Mouse (Mus musculus) heart, embryonic 13.5 days (tissue): ENCODE measurements at regions not wholly inside any gene's neighbourhood (a gene's known extent, or its start where the extent isn't known, plus 50 kb on each side); places are given as distances from the start of the nearest gene placed in this dataset.

Experiments
- ATAC-seq: fragments of 200-750 bp; cut with Nextera tagmentation; 2 replicates; pipeline ENCODE4 v1.8.0; 2017; ENCODE audit warnings: moderate TSS enrichment; ENCODE audit not compliant: insufficient number of reproducible peaks, low FRiP score, low TSS enrichment; ENCODE audit errors: extremely low read depth
- H3K27ac ChIP-seq: fragments of 300-500 bp; sonication (generic); replicated peaks from 2 replicates; pipeline ENCODE4 v1.5.1; 2015; ENCODE audit warnings: moderate library complexity, mild to moderate bottlenecking, inconsistent platforms
- H3K27me3 ChIP-seq: fragments of 300-500 bp; sonication (generic); replicated peaks from 2 replicates; pipeline ENCODE4 v1.6.1; 2015; ENCODE audit warnings: mild to moderate bottlenecking, inconsistent platforms
- H3K36me3 ChIP-seq: fragments of 300-500 bp; sonication (generic); 2 replicates; pipeline ENCODE4 v1.6.1; 2015; ENCODE audit warnings: mild to moderate bottlenecking, inconsistent platforms
- H3K4me1 ChIP-seq: fragments of 300-500 bp; sonication (generic); 2 replicates; pipeline ENCODE4 v1.6.1; 2015; ENCODE audit warnings: inconsistent platforms
- H3K4me2 ChIP-seq: fragments of 300-500 bp; sonication (generic); 2 replicates; pipeline ENCODE4 v1.6.1; 2015; ENCODE audit warnings: inconsistent platforms, mild to moderate bottlenecking, moderate library complexity
- H3K4me3 ChIP-seq: fragments of 300-500 bp; sonication (generic); 2 replicates; pipeline ENCODE4 v1.5.1; 2015; ENCODE audit warnings: moderate library complexity, mild to moderate bottlenecking, inconsistent platforms
- H3K9ac ChIP-seq: fragments of 300-500 bp; sonication (generic); 2 replicates; pipeline ENCODE4 v1.6.1; 2015; ENCODE audit warnings: inconsistent platforms, mild to moderate bottlenecking, moderate library complexity
- H3K9me3 ChIP-seq: fragments of 300-500 bp; sonication (generic); 2 replicates; pipeline ENCODE4 v1.6.1; 2016; ENCODE audit warnings: inconsistent platforms
- WGBS: fragments of 180-500 bp; shearing (Covaris S2); methylation state at CpG from one replicate; pipeline ENCODE4 v1.1.7; 2015; ENCODE audit warnings: mixed read lengths; 5-methylcytosine and 5-hydroxymethylcytosine counted together

- ATAC-seq: no peak
- 69% methylated on average over 6 of the region's 6 CpGs for WGBS
- peak overlapping the region; percentile 16; the same call in 1 of the 2 replicates for H3K4me3 ChIP-seq
Measured at GRCm38 (mm10) chr12:69502706-69503070, 80.1 kb downstream of the Vcpkmt start.

GRCm38 (mm10) chr12:69501783-69502705, 80.8 kb downstream of the Vcpkmt start:
- Histone ChIP-seq H3K4me1 (peaks cover 39% of the 10 kb centered on the region), H3K36me3 (no peaks in the 10 kb centered on the region), H3K4me2 (peak overlapping the region; percentile 56), H3K4me3 (peak overlapping the region; percentile 16; the same call in 1 of the 2 replicates), H3K9me3 (no peaks in the 10 kb centered on the region), H3K27me3 (no peaks in the 10 kb centered on the region), H3K27ac (peak overlapping the region; percentile 90), H3K9ac (peak overlapping the region; percentile 71)
- ATAC-seq: peak; percentile 62; the same call in 1 of the 2 replicates
- 26% methylated on average over 20 of the region's 20 CpGs for WGBS

More at GRCm38 (mm10) chr12:69502706-69503070, 80.1 kb downstream of the Vcpkmt start:
- Histone ChIP-seq H3K9me3 (no peaks in the 10 kb centered on the region), H3K4me1 (peaks cover 32% of the 10 kb centered on the region), H3K27me3 (no peaks in the 10 kb centered on the region), H3K9ac (peak overlapping the region; percentile 71), H3K27ac (peak overlapping the region; percentile 90), H3K4me2 (peak overlapping the region; percentile 56), H3K36me3 (no peaks in the 10 kb centered on the region)

GRCm38 (mm10) chr12:69501346-69501730, 81.5 kb downstream of the Vcpkmt start:
- Histone ChIP-seq H3K4me1 (peaks cover 46% of the 10 kb centered on the region), H3K9me3 (no peaks in the 10 kb centered on the region), H3K36me3 (no peaks in the 10 kb centered on the region), H3K27ac (peak overlapping the region; percentile 90), H3K4me2 (peak overlapping the region; percentile 56), H3K4me3 (no peak overlapping the region), H3K27me3 (no peaks in the 10 kb centered on the region), H3K9ac (0 out of 2 replicates have a peak overlapping the region, but pooled peaks have one; percentile 25)
- WGBS: 34% methylated on average over 2 of the region's 2 CpGs
- no peak for ATAC-seq

GRCm38 (mm10) chr12:69500600-69501345, 82.1 kb downstream of the Vcpkmt start:
- H3K27ac ChIP-seq: peak overlapping the region; percentile 90
- no peak overlapping the region for H3K4me3 ChIP-seq
- no peaks in the 10 kb centered on the region for H3K36me3 ChIP-seq
- 64% methylated on average over 15 of the region's 15 CpGs for WGBS
- H3K27me3 ChIP-seq: no peaks in the 10 kb centered on the region
- ATAC-seq: no peak
- no peaks in the 10 kb centered on the region for H3K9me3 ChIP-seq
- H3K4me2 ChIP-seq: no peak overlapping the region
- peaks cover 51% of the 10 kb centered on the region for H3K4me1 ChIP-seq
- no peak overlapping the region for H3K9ac ChIP-seq

- H3K4me1 ChIP-seq: peaks cover 60% of the 10 kb centered on the region
- no peak for ATAC-seq
Measured at GRCm38 (mm10) chr12:69497121-69497520, 85.7 kb downstream of the Vcpkmt start.

GRCm38 (mm10) chr12:69496341-69496904, 86.4 kb downstream of the Vcpkmt start:
- ATAC-seq: no peak
- H3K4me2 ChIP-seq: no peak overlapping the region
- H3K27ac ChIP-seq: peak overlapping the region; percentile 61
- peaks cover 53% of the 10 kb centered on the region for H3K4me1 ChIP-seq
- WGBS: 62% methylated on average over 6 of the region's 6 CpGs
- no peaks in the 10 kb centered on the region for H3K27me3 ChIP-seq
- no peak overlapping the region for H3K9ac ChIP-seq
- no peaks in the 10 kb centered on the region for H3K36me3 ChIP-seq
- H3K9me3 ChIP-seq: no peaks in the 10 kb centered on the region
- no peak overlapping the region for H3K4me3 ChIP-seq

More at GRCm38 (mm10) chr12:69497121-69497520, 85.7 kb downstream of the Vcpkmt start:
- H3K27ac ChIP-seq: peak overlapping the region; percentile 61
- no peak overlapping the region for H3K9ac ChIP-seq
- H3K36me3 ChIP-seq: no peaks in the 10 kb centered on the region
- no peak overlapping the region for H3K4me3 ChIP-seq
- 0 out of 2 replicates have a peak overlapping the region, but pooled peaks have one; percentile 2 for H3K4me2 ChIP-seq
- no peaks in the 10 kb centered on the region for H3K27me3 ChIP-seq
- H3K9me3 ChIP-seq: no peaks in the 10 kb centered on the region
- WGBS: 51% methylated on average over 7 of the region's 7 CpGs

GRCm38 (mm10) chr12:69495776-69496175, 87.1 kb downstream of the Vcpkmt start:
- no peaks in the 10 kb centered on the region for H3K9me3 ChIP-seq
- no peak for ATAC-seq
- H3K27me3 ChIP-seq: no peaks in the 10 kb centered on the region
- H3K36me3 ChIP-seq: no peaks in the 10 kb centered on the region
- 67% methylated on average over 5 of the region's 5 CpGs for WGBS
- H3K4me2 ChIP-seq: no peak overlapping the region
- peaks cover 47% of the 10 kb centered on the region for H3K4me1 ChIP-seq
- H3K9ac ChIP-seq: no peak overlapping the region
- H3K27ac ChIP-seq: peak overlapping the region; percentile 61; the same call in 1 of the 2 replicates
- no peak overlapping the region for H3K4me3 ChIP-seq

GRCm38 (mm10) chr12:69494648-69495047, 88.2 kb downstream of the Vcpkmt start:
- H3K4me3 ChIP-seq: no peak overlapping the region
- H3K9ac ChIP-seq: no peak overlapping the region
- H3K27me3 ChIP-seq: no peaks in the 10 kb centered on the region
- WGBS: 38% methylated on average over 8 of the region's 8 CpGs
- H3K4me1 ChIP-seq: peaks cover 39% of the 10 kb centered on the region
- H3K4me2 ChIP-seq: no peak overlapping the region
- no peaks in the 10 kb centered on the region for H3K36me3 ChIP-seq
- H3K27ac ChIP-seq: peak overlapping the region; percentile 3
- no peak for ATAC-seq
- no peaks in the 10 kb centered on the region for H3K9me3 ChIP-seq

GRCm38 (mm10) chr12:69489686-69490085, 93.1 kb downstream of the Vcpkmt start:
- no peak overlapping the region for H3K27ac ChIP-seq
- 81% methylated on average over 10 of the region's 10 CpGs for WGBS
- peaks cover 17% of the 10 kb centered on the region for H3K4me1 ChIP-seq
- H3K36me3 ChIP-seq: no peaks in the 10 kb centered on the region
- ATAC-seq: no peak
- H3K27me3 ChIP-seq: peaks cover 3% of the 10 kb centered on the region; the same call in 1 of the 2 replicates
- no peak overlapping the region for H3K4me3 ChIP-seq
- no peak overlapping the region for H3K4me2 ChIP-seq
- H3K9me3 ChIP-seq: no peaks in the 10 kb centered on the region
- no peak overlapping the region for H3K9ac ChIP-seq

- H3K4me1 ChIP-seq: peaks cover 9% of the 10 kb centered on the region
- no peak overlapping the region for H3K4me2 ChIP-seq
- whole genome bisulfite sequencing: 57% methylated on average over 8 of the region's 8 CpGs
- peaks cover 3% of the 10 kb centered on the region; the same call in 1 of the 2 replicates for H3K27me3 ChIP-seq
- no peaks in the 10 kb centered on the region for H3K36me3 ChIP-seq
- no peak overlapping the region for H3K4me3 ChIP-seq
- ATAC-seq: no peak
- H3K9ac ChIP-seq: no peak overlapping the region
- peaks cover 4% of the 10 kb centered on the region; the same call in 1 of the 2 replicates for H3K9me3 ChIP-seq
- H3K27ac ChIP-seq: no peak overlapping the region
Measured at GRCm38 (mm10) chr12:69486903-69487302, 95.9 kb downstream of the Vcpkmt start.
